9 mouse cellular contexts compared by ENCODE assay signal in the genomic region with DNA sequence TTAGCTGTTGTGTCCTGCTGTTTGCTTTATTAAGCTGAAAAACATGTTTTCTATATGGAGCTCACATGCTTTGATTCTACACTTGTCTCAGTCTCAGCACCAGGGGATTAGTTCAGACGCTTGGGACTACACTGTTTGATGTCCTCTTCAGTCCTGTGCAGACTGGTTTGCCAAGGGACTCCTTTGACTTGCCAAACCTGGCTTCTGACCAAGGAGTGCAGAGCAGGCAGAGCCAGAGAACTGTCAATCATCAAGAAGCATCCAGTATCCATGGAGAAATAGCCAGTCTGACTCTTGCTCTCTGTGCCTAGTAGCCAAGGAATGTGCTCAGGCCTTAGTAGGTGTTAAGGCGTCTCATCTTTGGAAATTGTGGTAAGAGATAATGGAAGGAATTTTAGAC.
DNase-seq lines count a peak whose midpoint lies in the region; ATAC-seq lines count a peak whose summit lies in the region.
"Had no signal": no experiment of that assay in that cellular context is flagged by ENCODE, and none has a peak within 500 bp of the region (broad histone marks: within the 10 kb centered on the region; RNA-seq: fewer than 3 reads in every experiment).

No protein-coding gene starts in this region.

- DNase-seq in forebrain, embryonic 14.5 days (ENCODE audit: low spot score), result peak; percentile 56
- no peak for DNase-seq in forebrain, embryonic 10.5 days (ENCODE audit: extremely low spot score, low spot score)
- DNase-seq in limb, embryonic 10.5 days (ENCODE audit: low spot score), result no peak
- peak; percentile 84 for DNase-seq in cerebellum, adult 9-11 months
- DNase-seq in heart, postnatal 4 days, result peak; percentile 42
- no peak for DNase-seq in urinary bladder, postnatal 14 days (ENCODE audit: low spot score)
- DNase-seq in left cerebral cortex, adult 11 months (ENCODE audit: low spot score), result no peak

- no peaks in the 10 kb centered on the region for H3K27me3 ChIP-seq in forebrain, embryonic 14.5 days (replicated peaks; ENCODE audit: control insufficient read depth, insufficient read depth, low read length)
- no peaks in the 10 kb centered on the region for H3K27me3 ChIP-seq in forebrain, embryonic 10.5 days (ENCODE audit: poor library complexity, severe bottlenecking)
- no peaks in the 10 kb centered on the region for H3K27me3 ChIP-seq in limb, embryonic 15.5 days
- no peaks in the 10 kb centered on the region for H3K27me3 ChIP-seq in limb, embryonic 10.5 days (ENCODE audit: low read depth, poor library complexity, severe bottlenecking)
- H3K27me3 ChIP-seq: neural tube, embryonic 13.5 days had no signal

- peak; percentile 62; the same call in 1 of the 2 replicates for ATAC-seq in forebrain, embryonic 14.5 days
- peak; percentile 30; the same call in 1 of the 2 replicates for ATAC-seq in limb, embryonic 15.5 days (ENCODE audit: insufficient number of reproducible peaks, low FRiP score, low TSS enrichment, low read depth)

- H3K9ac ChIP-seq in forebrain, embryonic 14.5 days (ENCODE audit: low read length), result no peak overlapping the region
- H3K9ac ChIP-seq in limb, embryonic 15.5 days, result no peak overlapping the region
- H3K9ac ChIP-seq: neural tube, embryonic 13.5 days had no signal

- H3K4me2 ChIP-seq in forebrain, embryonic 14.5 days (ENCODE audit: low read length), result no peak overlapping the region
- H3K4me2 ChIP-seq in limb, embryonic 15.5 days, result no peak overlapping the region
- H3K4me2 ChIP-seq: neural tube, embryonic 13.5 days had no signal

- no peaks in the 10 kb centered on the region for H3K4me1 ChIP-seq in forebrain, embryonic 14.5 days (ENCODE audit: control insufficient read depth, insufficient read depth, low read length)
- no peaks in the 10 kb centered on the region for H3K4me1 ChIP-seq in forebrain, embryonic 10.5 days
- peaks cover 5% of the 10 kb centered on the region; the same call in 1 of the 2 replicates for H3K4me1 ChIP-seq in limb, embryonic 15.5 days
- H3K4me1 ChIP-seq in limb, embryonic 10.5 days, result no peaks in the 10 kb centered on the region
- H3K4me1 ChIP-seq: neural tube, embryonic 13.5 days had no signal

- H3K36me3 ChIP-seq in forebrain, embryonic 14.5 days (ENCODE audit: control insufficient read depth, insufficient read depth, low read length), result no peaks in the 10 kb centered on the region
- H3K36me3 ChIP-seq in forebrain, embryonic 10.5 days (replicated peaks), result no peaks in the 10 kb centered on the region
- H3K36me3 ChIP-seq in limb, embryonic 15.5 days, result no peaks in the 10 kb centered on the region
- H3K36me3 ChIP-seq in limb, embryonic 10.5 days, result no peaks in the 10 kb centered on the region
- H3K36me3 ChIP-seq: neural tube, embryonic 13.5 days had no signal

- H3K9me3 ChIP-seq in forebrain, embryonic 14.5 days (replicated peaks; ENCODE audit: control insufficient read depth, low read length), result no peaks in the 10 kb centered on the region
- H3K9me3 ChIP-seq in forebrain, embryonic 10.5 days, result no peaks in the 10 kb centered on the region
- H3K9me3 ChIP-seq in limb, embryonic 15.5 days, result no peaks in the 10 kb centered on the region
- H3K9me3 ChIP-seq in limb, embryonic 10.5 days (replicated peaks), result no peaks in the 10 kb centered on the region
- H3K9me3 ChIP-seq: neural tube, embryonic 13.5 days had no signal

- H3K27ac ChIP-seq in forebrain, embryonic 14.5 days (ENCODE audit: low read depth, low read length), result no peak overlapping the region
- H3K27ac ChIP-seq in forebrain, embryonic 10.5 days, result no peak overlapping the region
- 0 out of 2 replicates have a peak overlapping the region, but pooled peaks have one; percentile 33 for H3K27ac ChIP-seq in limb, embryonic 15.5 days
- no peak overlapping the region for H3K27ac ChIP-seq in limb, embryonic 10.5 days
- H3K27ac ChIP-seq: neural tube, embryonic 13.5 days had no signal

- WGBS in forebrain, embryonic 14.5 days, result 60% methylated on average over 2 of the region's 2 CpGs
- WGBS in forebrain, embryonic 10.5 days, result 76% methylated on average over 2 of the region's 2 CpGs
- 59% methylated on average over 2 of the region's 2 CpGs for WGBS in limb, embryonic 15.5 days
- 83% methylated on average over 2 of the region's 2 CpGs for WGBS in limb, embryonic 10.5 days

- H3K4me3 ChIP-seq in forebrain, embryonic 14.5 days (ENCODE audit: low read depth, low read length), result no peak overlapping the region
- no peak overlapping the region for H3K4me3 ChIP-seq in forebrain, embryonic 10.5 days
- no peak overlapping the region for H3K4me3 ChIP-seq in limb, embryonic 15.5 days
- no peak overlapping the region for H3K4me3 ChIP-seq in limb, embryonic 10.5 days
- H3K4me3 ChIP-seq: neural tube, embryonic 13.5 days had no signal

Comparison
In these comparisons a context has a peak if more than half of its experiments do, and no peak if none do; other contexts are left out.
1. DNase-seq: peak in forebrain, embryonic 14.5 days (single experiment), cerebellum, adult 9-11 months (single experiment) and heart, postnatal 4 days (single experiment); none in forebrain, embryonic 10.5 days (single experiment), limb, embryonic 10.5 days (single experiment), urinary bladder, postnatal 14 days (single experiment) and left cerebral cortex, adult 11 months (single experiment).